Mouse (Mus musculus) activated CD4-positive, CD25-positive, alpha-beta regulatory T cell, adult 4 months (primary cell): Measurements from ENCODE around the gene Trp63. TPM values are rescaled to one million over a fixed set of nuclear protein-coding genes. Genes with fewer than 3 reads are reported as not detected.

Experiments used
- ATAC-seq: one replicate; pipeline ENCODE4 v1.8.0; 2017
- polyA plus RNA-seq, 2 experiments: library from polyadenylated mRNA; unstranded; fragments of 100-300 nt; shearing (Covaris generic); gene quantifications; one replicate each; pipeline ENCODE4 v1.2.1; 2017

Gene Trp63
- polyA plus RNA-seq, 2 experiments from 2014 or later, result not detected

DNA sequence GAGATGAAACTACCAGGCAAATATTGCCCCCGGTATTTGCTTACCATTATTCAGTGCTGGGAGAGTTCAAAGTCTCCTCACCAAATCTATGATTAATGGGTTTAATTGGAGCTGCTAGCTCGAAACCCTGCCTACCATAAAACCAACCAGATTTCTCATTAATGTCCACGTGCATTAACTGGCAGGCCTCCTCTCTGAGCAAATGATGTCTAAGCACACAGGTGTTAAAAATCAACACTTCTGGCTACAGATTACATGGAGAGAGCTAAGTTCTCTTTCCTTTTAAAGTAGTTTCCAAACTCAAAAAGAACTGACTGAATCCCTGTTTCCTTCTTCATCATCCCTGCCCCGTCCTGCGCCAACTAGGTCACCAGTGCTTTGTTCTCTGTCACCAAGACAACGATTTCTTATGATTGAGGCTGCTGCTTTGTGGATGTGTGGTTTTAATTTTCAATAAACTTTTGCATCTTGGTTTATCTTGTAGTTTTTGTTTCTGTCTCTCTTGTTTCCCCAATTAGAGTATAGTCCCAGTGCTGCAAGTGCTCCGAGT is 193.9 kb downstream of the Trp63 start:
- ATAC-seq, result no peak

DNA sequence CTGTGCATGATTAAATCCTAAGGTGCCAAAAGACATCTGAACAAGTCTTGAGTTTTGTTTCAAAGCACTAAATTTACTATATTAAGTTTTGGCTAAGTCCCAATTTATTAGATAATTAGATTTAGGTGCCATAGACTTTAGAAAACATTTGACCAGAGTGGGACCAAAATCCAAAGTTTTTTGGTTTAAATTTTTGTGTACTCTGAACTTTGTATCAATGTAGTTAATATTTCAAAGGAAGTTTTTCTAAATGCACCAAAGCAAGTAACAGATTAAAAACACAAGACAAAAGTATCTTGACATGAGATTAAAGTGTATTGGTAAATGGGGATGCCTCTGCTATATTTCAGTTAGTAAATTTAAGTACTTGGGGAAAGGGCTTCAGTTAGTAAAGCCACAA is 194.6 kb downstream of the Trp63 start:
- ATAC-seq, result no peak

DNA sequence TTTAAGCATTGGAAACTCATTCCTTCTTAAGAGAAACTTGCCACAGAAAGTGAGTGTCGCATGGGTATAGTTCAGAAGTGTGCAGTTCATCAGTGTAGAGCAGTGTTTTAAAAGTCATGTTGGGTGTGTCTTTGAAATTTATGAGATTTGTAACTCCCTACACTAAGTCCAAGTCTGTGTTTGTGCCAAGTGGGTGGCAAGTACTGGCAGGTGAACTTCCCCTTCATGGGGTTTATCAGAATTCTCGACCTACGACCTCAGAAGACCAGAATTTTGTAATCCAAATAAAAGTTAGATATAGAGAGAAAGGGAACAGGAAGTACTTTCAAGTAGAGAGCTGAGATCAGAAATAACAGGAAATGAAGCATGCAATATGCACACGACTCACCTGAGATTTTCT is 215.5 kb downstream of the Trp63 start:
- no peak for ATAC-seq

DNA sequence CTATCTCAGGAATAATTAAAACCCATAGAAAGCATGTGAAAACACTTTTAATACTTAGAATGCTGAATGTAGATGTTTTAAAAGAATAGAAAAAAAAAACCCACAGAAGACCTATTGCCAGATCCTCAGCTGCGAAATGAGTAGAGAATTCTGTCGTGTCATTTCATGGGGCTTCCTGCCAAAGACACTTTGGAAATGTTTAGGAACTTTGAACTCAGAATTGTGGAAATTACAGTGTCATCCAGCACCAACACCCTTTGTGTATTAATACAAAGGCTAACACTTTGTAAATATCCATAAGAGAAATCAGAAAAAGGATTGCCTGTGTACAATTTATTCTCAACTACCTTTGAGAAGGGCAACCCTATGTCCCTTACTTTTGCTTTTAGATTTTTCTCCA is 216.1 kb downstream of the Trp63 start:
- ATAC-seq, result no peak

DNA sequence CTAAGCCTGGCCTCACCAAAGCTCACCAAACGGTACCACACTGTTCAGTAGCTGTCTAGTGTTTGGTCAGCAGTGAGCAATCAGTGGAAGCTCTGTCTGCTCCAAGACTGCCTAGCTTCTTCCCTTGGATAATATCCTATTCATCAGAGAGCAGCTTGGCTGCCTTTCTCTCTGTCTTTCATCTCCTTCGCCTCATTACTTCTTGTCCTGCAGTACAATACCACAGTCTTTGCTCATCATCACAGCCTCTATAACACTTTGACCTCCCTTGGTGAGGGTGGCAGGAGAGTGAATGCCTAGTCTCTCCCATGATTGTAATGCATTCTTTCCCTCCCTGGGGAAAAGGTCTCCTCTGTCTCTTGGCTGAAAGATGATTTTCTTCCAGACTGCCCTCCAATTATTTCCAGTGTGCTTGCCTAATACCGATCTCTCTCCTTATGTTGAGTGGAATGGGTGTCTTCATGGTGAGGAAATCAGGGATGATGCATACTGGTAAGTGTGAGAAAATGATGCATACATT is 216.9 kb downstream of the Trp63 start:
- no peak for ATAC-seq

DNA sequence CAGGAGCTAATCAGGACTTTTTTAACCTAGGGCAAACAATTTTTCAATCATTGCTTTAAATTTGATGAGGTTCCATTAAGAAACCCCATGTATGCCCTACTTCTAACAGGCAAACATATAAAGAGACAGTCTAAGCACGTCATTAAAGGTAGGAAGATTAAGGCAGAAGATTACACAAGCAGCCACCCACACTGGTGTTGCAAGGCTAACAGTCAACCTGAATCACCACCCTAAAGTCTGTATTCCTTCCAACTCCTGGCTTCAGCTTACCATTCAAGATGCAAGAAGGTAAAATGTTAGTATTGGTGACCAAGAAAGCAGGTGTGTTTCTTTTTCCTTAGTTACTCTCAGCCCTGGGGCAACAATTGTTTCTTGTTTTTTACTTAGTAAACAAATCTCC is 228.6 kb downstream of the Trp63 start:
- no peak for ATAC-seq

DNA sequence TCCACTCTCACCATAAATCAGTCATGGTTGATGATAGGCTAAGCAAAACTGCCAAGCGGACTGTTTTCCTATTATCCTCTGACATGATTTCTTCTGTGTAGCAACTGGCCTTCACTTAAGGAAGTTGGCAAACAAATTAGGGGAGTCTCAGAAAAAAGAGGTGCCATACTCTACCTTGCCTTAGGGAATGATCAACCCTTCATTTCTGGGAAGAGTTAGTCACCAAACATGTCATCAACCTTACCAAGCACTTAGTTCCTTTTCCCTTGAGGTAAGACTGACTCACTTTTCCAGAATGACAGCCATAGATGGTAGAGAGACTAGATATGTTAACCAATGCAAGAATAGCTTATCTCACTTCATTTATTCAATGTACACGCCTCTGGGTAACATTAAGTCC is 250.6 kb downstream of the Trp63 start:
- ATAC-seq, result no peak
